Mouse (Mus musculus): ENCODE data around the gene Myl12a.

Gene Myl12a

GRCm38 (mm10) chr17:71002744-71003094, at the start of gene Myl12a:
Myl12a (minus strand) TSS chr17:71002878.
- no peak for DNase-seq (ENCODE audit: low read depth, low spot score)

GRCm38 (mm10) chr17:71049292-71049691, 46.6 kb upstream of the Myl12a start:
- DNase-seq (ENCODE audit: low read depth, low spot score) = no peak

GRCm38 (mm10) chr17:71046856-71047255, 44.2 kb upstream of the Myl12a start:
- DNase-seq (ENCODE audit: low read depth, low spot score) = no peak

- DNase-seq (ENCODE audit: low read depth, low spot score) = no peak
Measured at GRCm38 (mm10) chr17:71045591-71045990, 42.9 kb upstream of the Myl12a start.

GRCm38 (mm10) chr17:71042645-71043044, 40.0 kb upstream of the Myl12a start:
- no peak for DNase-seq (ENCODE audit: low read depth, low spot score)

- DNase-seq (ENCODE audit: low read depth, low spot score) = no peak
Measured at GRCm38 (mm10) chr17:71040582-71040880, 37.9 kb upstream of the Myl12a start.

- DNase-seq (ENCODE audit: low read depth, low spot score) = no peak
Measured at GRCm38 (mm10) chr17:71039851-71040581, 37.3 kb upstream of the Myl12a start.

- DNase-seq (ENCODE audit: low read depth, low spot score) = no peak
Measured at GRCm38 (mm10) chr17:71038812-71039211, 36.1 kb upstream of the Myl12a start.

- no peak for DNase-seq (ENCODE audit: low read depth, low spot score)
Measured at GRCm38 (mm10) chr17:71037188-71037587, 34.5 kb upstream of the Myl12a start.

- no peak for DNase-seq (ENCODE audit: low read depth, low spot score)
Measured at GRCm38 (mm10) chr17:71034472-71034871, 31.8 kb upstream of the Myl12a start.

- DNase-seq (ENCODE audit: low read depth, low spot score) = no peak
Measured at GRCm38 (mm10) chr17:71032719-71033118, 30.0 kb upstream of the Myl12a start.

GRCm38 (mm10) chr17:71027186-71027585, 24.5 kb upstream of the Myl12a start:
- DNase-seq (ENCODE audit: low read depth, low spot score) = no peak

GRCm38 (mm10) chr17:71025922-71026321, 23.2 kb upstream of the Myl12a start:
- DNase-seq (ENCODE audit: low read depth, low spot score) = no peak

GRCm38 (mm10) chr17:71024071-71024470, 21.4 kb upstream of the Myl12a start:
- no peak for DNase-seq (ENCODE audit: low read depth, low spot score)

- DNase-seq (ENCODE audit: low read depth, low spot score) = no peak
Measured at GRCm38 (mm10) chr17:71022841-71023240, 20.2 kb upstream of the Myl12a start.

- no peak for DNase-seq (ENCODE audit: low read depth, low spot score)
Measured at GRCm38 (mm10) chr17:71019860-71020259, 17.2 kb upstream of the Myl12a start.

- DNase-seq (ENCODE audit: low read depth, low spot score) = no peak
Measured at GRCm38 (mm10) chr17:71019309-71019655, 16.6 kb upstream of the Myl12a start.

- DNase-seq (ENCODE audit: low read depth, low spot score) = no peak
Measured at GRCm38 (mm10) chr17:71018616-71019308, 16.1 kb upstream of the Myl12a start.

GRCm38 (mm10) chr17:71018151-71018550, 15.5 kb upstream of the Myl12a start:
- DNase-seq (ENCODE audit: low read depth, low spot score) = no peak

GRCm38 (mm10) chr17:71017457-71017998, 14.8 kb upstream of the Myl12a start:
- no peak for DNase-seq (ENCODE audit: low read depth, low spot score)

- DNase-seq (ENCODE audit: low read depth, low spot score) = no peak
Measured at GRCm38 (mm10) chr17:71014911-71015310, 12.2 kb upstream of the Myl12a start.

- no peak for DNase-seq (ENCODE audit: low read depth, low spot score)
Measured at GRCm38 (mm10) chr17:71013105-71013504, 10.4 kb upstream of the Myl12a start.

- no peak for DNase-seq (ENCODE audit: low read depth, low spot score)
Measured at GRCm38 (mm10) chr17:71011931-71012662, 9.4 kb upstream of the Myl12a start.

All from CD4-positive, CD25-positive, alpha-beta regulatory T cell, adult 2 months (primary cell).